Mouse (Mus musculus): ENCODE measurements around the gene Hbb-bh2. TPM values are rescaled to one million over a fixed set of nuclear protein-coding genes. Genes with fewer than 3 reads are reported as not detected.
"Not testable (repeated sequence)": the region's sequence is repeated elsewhere in the genome, so short reads cannot be mapped to it uniquely, and the experiment has no call there.

The Hbb-bh2 gene
- total and polyA plus RNA-seq, 2 experiments, result not detected

DNA sequence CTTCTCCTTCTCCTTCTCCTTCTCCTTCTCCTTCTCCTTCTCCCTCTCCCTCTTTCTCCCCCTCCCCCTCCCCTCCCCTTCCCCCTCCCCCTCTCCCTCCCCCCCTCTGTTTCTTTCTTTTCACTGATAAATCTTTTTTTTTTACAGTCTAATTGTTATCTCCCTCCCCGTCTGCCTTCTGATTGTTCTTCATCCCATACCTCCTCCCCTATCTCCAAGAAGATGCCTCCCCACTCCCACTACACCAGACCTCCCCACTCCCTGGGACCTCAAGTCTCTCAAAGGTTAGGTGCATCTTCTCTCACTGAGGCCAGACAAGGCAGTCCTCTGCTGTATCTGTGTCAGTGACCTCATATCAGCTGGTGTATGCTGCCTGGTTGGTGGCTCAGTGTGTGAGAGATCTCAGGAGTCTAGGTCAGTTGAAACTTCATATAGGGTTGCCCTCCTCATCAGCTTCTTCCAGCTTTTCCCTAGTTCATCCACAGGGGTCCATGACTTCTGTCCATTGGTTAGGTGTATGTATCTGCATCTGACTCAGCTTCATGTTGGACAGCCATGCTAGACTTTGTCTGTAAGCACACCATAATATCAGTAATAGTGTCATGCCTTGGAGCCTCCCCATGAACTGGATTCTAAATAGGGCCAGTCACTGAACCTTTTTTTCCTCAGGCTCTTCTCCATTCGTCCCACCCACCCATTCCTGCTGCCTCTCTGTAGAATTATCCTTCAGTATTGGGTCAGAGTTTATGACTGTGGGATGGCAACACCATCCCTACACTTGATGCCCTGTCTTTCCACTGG is 4.4 kb upstream of the Hbb-bh2 start:
- Histone ChIP-seq H3K27ac (replicated peaks; ENCODE audit: insufficient read depth, low read depth, low read length) (no peak overlapping the region), H3K36me3 (ENCODE audit: control insufficient read depth, insufficient read depth, low read length) (no peaks in the 10 kb centered on the region), H3K27me3 (ENCODE audit: control insufficient read depth, insufficient read depth, low read length) (no peaks in the 10 kb centered on the region), H3K4me1 (ENCODE audit: control insufficient read depth, insufficient read depth, low read length) (no peaks in the 10 kb centered on the region), H3K9ac (ENCODE audit: low read depth, low read length) (no peak overlapping the region), H3K79me2 (ENCODE audit: control insufficient read depth, insufficient read depth, low read length) (no peaks in the 10 kb centered on the region), H3K4me3 (ENCODE audit: insufficient read depth, low read depth, low read length) (no peak overlapping the region)
- 23% methylated on average over 2 of the region's 2 CpGs for WGBS
- TF ChIP-seq CTCF (IDR thresholded peaks at IDR 0.05; ENCODE audit: low read depth, low read length), result no peak
- TF ChIP-seq POLR2A (IDR thresholded peaks at IDR 0.05; ENCODE audit: extremely low read depth, insufficient read depth, low read length), result no peak
- DNase-seq (ENCODE audit: extremely low read depth, low read depth, low spot score), result no peak

DNA sequence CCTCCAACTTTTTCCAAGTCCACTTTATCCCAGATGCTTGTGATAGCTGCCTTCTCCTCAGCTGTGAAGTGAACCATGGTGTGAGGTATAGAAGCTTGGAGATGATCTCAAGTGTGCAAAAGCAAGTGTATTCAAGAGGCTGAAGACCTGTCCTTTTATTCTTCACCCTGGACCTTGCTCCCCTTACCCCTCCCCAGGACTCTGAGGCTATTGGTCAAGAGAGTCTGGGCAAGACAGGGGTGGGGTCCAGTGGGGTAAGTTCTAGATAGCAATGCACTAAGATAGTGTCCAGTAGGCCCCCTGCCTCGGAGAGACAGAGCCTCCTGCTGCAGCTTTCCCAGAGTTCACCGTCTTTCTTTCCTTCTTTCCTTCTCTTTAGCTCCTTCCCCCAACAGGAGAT is 2.7 kb upstream of the Hbb-bh2 start, which contains the start of gene Hbb-bh1:
Hbb-bh1 (minus strand) TSS at position 131 of the 400 bp plus-strand sequence.
- TF ChIP-seq POLR2A (IDR thresholded peaks at IDR 0.05; ENCODE audit: extremely low read depth, insufficient read depth, low read length), result no peak
- no peak for TF ChIP-seq CTCF (IDR thresholded peaks at IDR 0.05; ENCODE audit: low read depth, low read length)
- Histone ChIP-seq H3K36me3 (ENCODE audit: control insufficient read depth, insufficient read depth, low read length) (no peaks in the 10 kb centered on the region), H3K4me3 (ENCODE audit: insufficient read depth, low read depth, low read length) (no peak within 1 kb of the TSS), H3K27ac (replicated peaks; ENCODE audit: insufficient read depth, low read depth, low read length) (no peak within 1 kb of the TSS), H3K79me2 (ENCODE audit: control insufficient read depth, insufficient read depth, low read length) (no peaks in the 10 kb centered on the region), H3K9ac (ENCODE audit: low read depth, low read length) (no peak within 1 kb of the TSS), H3K27me3 (ENCODE audit: control insufficient read depth, insufficient read depth, low read length) (no peaks in the 10 kb centered on the region), H3K4me1 (ENCODE audit: control insufficient read depth, insufficient read depth, low read length) (no peaks in the 10 kb centered on the region)
- 80% methylated on average over 2 of the region's 2 CpGs for WGBS
- no peak for DNase-seq (ENCODE audit: extremely low read depth, low read depth, low spot score)

DNA sequence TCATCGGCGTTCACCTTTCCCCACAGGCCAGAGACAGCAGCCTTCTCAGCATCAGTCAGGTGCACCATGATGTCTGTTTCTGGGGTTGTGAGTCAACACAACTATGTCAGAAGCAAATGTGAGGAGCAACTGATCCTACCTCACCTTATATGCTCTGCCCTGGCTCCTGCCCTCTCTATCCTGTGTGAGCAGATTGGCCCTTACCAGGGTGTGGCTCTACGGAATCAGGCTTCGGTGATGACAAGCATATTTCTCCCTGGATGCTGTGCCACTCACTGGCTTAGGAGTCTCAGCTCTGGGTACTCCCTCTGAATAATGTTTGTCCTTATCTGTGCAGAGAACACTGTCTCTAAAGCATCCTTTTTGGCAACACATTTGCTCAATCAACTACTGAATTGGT is 12.5 kb downstream of the Hbb-bh2 start, which contains the start of gene Hbb-bs:
Hbb-bs (minus strand) TSS at position 289 of the 400 bp plus-strand sequence.
- no peak within 1 kb of the TSS for H3K9ac ChIP-seq (ENCODE audit: low read depth, low read length)
- H3K36me3 ChIP-seq (ENCODE audit: control insufficient read depth, insufficient read depth, low read length), result no peaks in the 10 kb centered on the region
- H3K79me2 ChIP-seq (ENCODE audit: control insufficient read depth, insufficient read depth, low read length), result no peaks in the 10 kb centered on the region
- no peaks in the 10 kb centered on the region for H3K4me1 ChIP-seq (ENCODE audit: control insufficient read depth, insufficient read depth, low read length)
- 88% methylated on average over 4 of the region's 4 CpGs for WGBS
- no peaks in the 10 kb centered on the region for H3K27me3 ChIP-seq (ENCODE audit: control insufficient read depth, insufficient read depth, low read length)
- no peak within 1 kb of the TSS for H3K27ac ChIP-seq (replicated peaks; ENCODE audit: insufficient read depth, low read depth, low read length)
- TF ChIP-seq POLR2A (IDR thresholded peaks at IDR 0.05; ENCODE audit: extremely low read depth, insufficient read depth, low read length) (no peak), CTCF (IDR thresholded peaks at IDR 0.05; ENCODE audit: low read depth, low read length) (no peak)
- H3K4me3 ChIP-seq (ENCODE audit: insufficient read depth, low read depth, low read length), result no peak within 1 kb of the TSS
- DNase-seq (ENCODE audit: extremely low read depth, low read depth, low spot score), result no peak

DNA sequence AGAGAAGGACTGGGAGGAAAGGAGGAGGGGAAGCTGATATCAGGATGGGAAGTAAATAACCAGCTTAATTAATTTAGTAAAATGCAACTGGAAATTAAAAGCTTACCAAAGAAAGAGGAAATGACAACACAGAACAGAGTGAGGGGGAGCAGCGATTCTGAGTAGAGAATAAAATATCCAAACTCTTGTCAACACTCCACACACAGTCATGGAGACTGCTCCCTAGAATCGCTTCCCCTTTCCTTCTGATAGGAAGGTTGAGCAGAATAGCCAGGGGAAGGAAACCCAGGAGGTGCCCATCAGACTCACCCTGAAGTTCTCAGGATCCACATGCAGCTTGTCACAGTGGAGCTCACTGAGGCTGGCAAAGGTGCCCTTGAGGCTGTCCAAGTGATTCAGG is 13.2 kb downstream of the Hbb-bh2 start:
- H3K4me1 ChIP-seq (ENCODE audit: control insufficient read depth, insufficient read depth, low read length); H3K27ac ChIP-seq (replicated peaks; ENCODE audit: insufficient read depth, low read depth, low read length); DNase-seq (ENCODE audit: extremely low read depth, low read depth, low spot score); H3K27me3 ChIP-seq (ENCODE audit: control insufficient read depth, insufficient read depth, low read length); H3K36me3 ChIP-seq (ENCODE audit: control insufficient read depth, insufficient read depth, low read length); H3K9ac ChIP-seq (ENCODE audit: low read depth, low read length); H3K79me2 ChIP-seq (ENCODE audit: control insufficient read depth, insufficient read depth, low read length); H3K4me3 ChIP-seq (ENCODE audit: insufficient read depth, low read depth, low read length): not testable (repeated sequence)
- no CpG with 5 or more reads among the region's 2 CpGs for WGBS

DNA sequence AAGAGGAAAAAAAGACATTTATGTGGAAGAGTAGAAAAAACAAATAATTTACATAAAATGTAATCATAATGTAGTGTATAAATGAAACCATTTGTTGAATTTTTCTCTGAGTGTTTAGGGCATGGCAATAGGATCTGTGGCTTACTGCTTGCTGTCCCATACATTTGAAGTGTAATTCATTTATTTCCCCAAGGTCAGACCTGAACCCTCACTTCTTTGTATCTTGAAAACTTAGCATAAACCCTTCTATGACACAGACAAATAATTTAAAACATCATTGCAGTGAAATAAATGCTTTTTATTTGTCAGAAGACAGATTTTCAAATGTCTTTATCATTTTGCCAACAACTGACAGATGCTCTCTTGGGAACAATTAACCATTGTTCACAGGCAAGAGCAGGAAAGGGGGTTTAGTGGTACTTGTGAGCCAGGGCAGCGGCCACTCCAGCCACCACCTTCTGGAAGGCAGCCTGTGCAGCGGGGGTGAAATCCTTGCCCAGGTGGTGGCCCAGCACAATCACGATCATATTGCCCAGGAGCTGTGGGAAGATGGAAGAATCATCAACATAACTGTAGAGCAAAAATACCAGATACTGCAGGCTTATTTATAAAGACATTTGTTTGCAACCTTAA is 13.9 kb downstream of the Hbb-bh2 start:
- Histone ChIP-seq H3K79me2 (ENCODE audit: control insufficient read depth, insufficient read depth, low read length) (no peaks in the 10 kb centered on the region), H3K9ac (ENCODE audit: low read depth, low read length) (no peak overlapping the region), H3K27ac (replicated peaks; ENCODE audit: insufficient read depth, low read depth, low read length) (no peak overlapping the region), H3K4me3 (ENCODE audit: insufficient read depth, low read depth, low read length) (no peak overlapping the region), H3K36me3 (ENCODE audit: control insufficient read depth, insufficient read depth, low read length) (no peaks in the 10 kb centered on the region), H3K4me1 (ENCODE audit: control insufficient read depth, insufficient read depth, low read length) (no peaks in the 10 kb centered on the region), H3K27me3 (ENCODE audit: control insufficient read depth, insufficient read depth, low read length) (no peaks in the 10 kb centered on the region)
- 67% methylated on average over 3 of the region's 3 CpGs for WGBS
- no peak for TF ChIP-seq CTCF (IDR thresholded peaks at IDR 0.05; ENCODE audit: low read depth, low read length)
- TF ChIP-seq POLR2A (IDR thresholded peaks at IDR 0.05; ENCODE audit: extremely low read depth, insufficient read depth, low read length), result no peak
- no peak for DNase-seq (ENCODE audit: extremely low read depth, low read depth, low spot score)
